Mouse (Mus musculus) brown adipose tissue, adult 24 weeks (tissue): ENCODE results near the gene Ywhag. TPM values are rescaled to one million over a fixed set of nuclear protein-coding genes. Genes with fewer than 3 reads are reported as not detected.

Experiments
- H3K27ac ChIP-seq: fragments of 200-500 bp; replicated peaks from 2 replicates; pipeline ENCODE4 v1.5.1; 2012; ENCODE audit warnings: low read depth, mild to moderate bottlenecking, low read length
- H3K4me1 ChIP-seq: fragments of 200-500 bp; 2 replicates; pipeline ENCODE4 v1.6.1; 2012; ENCODE audit warnings: low read length, mixed read lengths; ENCODE audit not compliant: control insufficient read depth, insufficient read depth, insufficient read length
- H3K4me3 ChIP-seq: fragments of 200-500 bp; 2 replicates; pipeline ENCODE4 v1.5.1; 2012; ENCODE audit warnings: low read depth, mild to moderate bottlenecking, low read length, moderate library complexity; ENCODE audit not compliant: insufficient read depth
- polyA plus RNA-seq: library from polyadenylated mRNA; stranded (reverse); fragments of >200 nt; gene quantifications from 2 replicates; pipeline ENCODE4 v1.2.4, GENCODE M21; 2012; ENCODE audit not compliant: missing spikeins, insufficient read depth, insufficient read length

Gene Ywhag
- polyA plus RNA-seq, 1 experiment, result 499 TPM

- peak overlapping the region; percentile 88 for H3K27ac ChIP-seq
- peaks cover 42% of the 10 kb centered on the region for H3K4me1 ChIP-seq
- no peak overlapping the region for H3K4me3 ChIP-seq
Measured at GRCm38 (mm10) chr5:135911633-135912220, 22.7 kb downstream of the Ywhag start.

GRCm38 (mm10) chr5:135910813-135911212 is 23.6 kb downstream of the Ywhag start:
- Histone ChIP-seq H3K4me1 (peaks cover 44% of the 10 kb centered on the region), H3K27ac (peak overlapping the region; percentile 88; the same call in 1 of the 2 replicates), H3K4me3 (no peak overlapping the region)

- Histone ChIP-seq H3K4me3 (no peak overlapping the region), H3K27ac (peak overlapping the region; percentile 88), H3K4me1 (peaks cover 35% of the 10 kb centered on the region)
Measured at GRCm38 (mm10) chr5:135909646-135910045, 24.8 kb downstream of the Ywhag start.

- peak overlapping the region; percentile 88 for H3K27ac ChIP-seq
- H3K4me3 ChIP-seq, result no peak overlapping the region
- H3K4me1 ChIP-seq, result peaks cover 34% of the 10 kb centered on the region
Measured at GRCm38 (mm10) chr5:135908989-135909388, 25.4 kb downstream of the Ywhag start.

GRCm38 (mm10) chr5:135908185-135908584 is 26.2 kb downstream of the Ywhag start:
- peak overlapping the region; percentile 91 for H3K27ac ChIP-seq
- peaks cover 26% of the 10 kb centered on the region for H3K4me1 ChIP-seq

GRCm38 (mm10) chr5:135907256-135907655 is 27.2 kb downstream of the Ywhag start:
- H3K4me3 ChIP-seq, result no peak overlapping the region
- H3K27ac ChIP-seq, result peak overlapping the region; percentile 91
- H3K4me1 ChIP-seq, result peaks cover 22% of the 10 kb centered on the region

More at GRCm38 (mm10) chr5:135908185-135908584, 26.2 kb downstream of the Ywhag start:
- H3K4me3 ChIP-seq, result no peak overlapping the region

- H3K27ac ChIP-seq, result peak overlapping the region; percentile 91
- H3K4me3 ChIP-seq, result no peak overlapping the region
- H3K4me1 ChIP-seq, result peaks cover 20% of the 10 kb centered on the region
Measured at GRCm38 (mm10) chr5:135906846-135907245, 27.6 kb downstream of the Ywhag start.

- Histone ChIP-seq H3K4me1 (peaks cover 13% of the 10 kb centered on the region; the same call in 1 of the 2 replicates), H3K4me3 (no peak overlapping the region), H3K27ac (peak overlapping the region; percentile 74)
Measured at GRCm38 (mm10) chr5:135905320-135906225, 28.8 kb downstream of the Ywhag start.

- Histone ChIP-seq H3K4me3 (no peak overlapping the region), H3K27ac (peak overlapping the region; percentile 74; the same call in 1 of the 2 replicates), H3K4me1 (peaks cover 13% of the 10 kb centered on the region; the same call in 1 of the 2 replicates)
Measured at GRCm38 (mm10) chr5:135904259-135904658, 30.2 kb downstream of the Ywhag start.

- Histone ChIP-seq H3K4me1 (peaks cover 13% of the 10 kb centered on the region; the same call in 1 of the 2 replicates), H3K4me3 (peak overlapping the region; percentile 65), H3K27ac (peak overlapping the region; percentile 76)
Measured at GRCm38 (mm10) chr5:135903551-135904151, 30.8 kb downstream of the Ywhag start.

GRCm38 (mm10) chr5:135903058-135903457 is 31.4 kb downstream of the Ywhag start:
- Histone ChIP-seq H3K4me1 (peaks cover 11% of the 10 kb centered on the region; the same call in 1 of the 2 replicates), H3K27ac (peak overlapping the region; percentile 35; the same call in 1 of the 2 replicates), H3K4me3 (peak overlapping the region; percentile 65)

- no peak overlapping the region for H3K4me3 ChIP-seq
- peaks cover 4% of the 10 kb centered on the region; the same call in 1 of the 2 replicates for H3K4me1 ChIP-seq
Measured at GRCm38 (mm10) chr5:135901354-135902095, 32.9 kb downstream of the Ywhag start.

GRCm38 (mm10) chr5:135900701-135901100 is 33.7 kb downstream of the Ywhag start:
- Histone ChIP-seq H3K4me3 (no peak overlapping the region), H3K27ac (no peak overlapping the region), H3K4me1 (peaks cover 3% of the 10 kb centered on the region; the same call in 1 of the 2 replicates)

More at GRCm38 (mm10) chr5:135901354-135902095, 32.9 kb downstream of the Ywhag start:
- no peak overlapping the region for H3K27ac ChIP-seq

GRCm38 (mm10) chr5:135899833-135900232 is 34.6 kb downstream of the Ywhag start:
- Histone ChIP-seq H3K4me3 (no peak overlapping the region), H3K27ac (no peak overlapping the region), H3K4me1 (peaks cover 3% of the 10 kb centered on the region; the same call in 1 of the 2 replicates)
